Mouse (Mus musculus): ENCODE results near the gene Pappa. TPM values are rescaled to one million over a fixed set of nuclear protein-coding genes. Genes with fewer than 3 reads are reported as not detected.

Pappa gene
- total RNA-seq, 2 experiments from 2014 or later = 1.3 to 1.5 TPM

DNA sequence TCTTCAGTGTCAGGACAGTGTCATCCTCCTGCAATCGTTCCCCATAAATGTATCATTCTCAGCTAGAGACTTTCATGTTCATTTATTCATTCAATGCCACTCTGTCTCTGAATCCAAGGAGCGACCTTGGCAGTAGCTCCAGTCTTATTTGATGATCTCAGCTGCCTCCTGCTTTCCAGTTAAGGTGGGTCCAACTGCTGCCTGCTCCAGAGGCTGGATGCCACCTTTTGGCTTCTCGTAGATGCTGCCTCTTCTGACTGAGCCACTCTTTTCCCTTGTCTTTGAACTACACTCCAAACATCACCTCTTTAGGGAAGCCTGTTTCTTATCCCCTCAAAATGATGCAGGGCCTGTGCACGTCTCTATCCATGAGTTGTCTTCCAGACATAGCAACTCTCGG, 278.3 kb downstream of the Pappa start:
- no peak for DNase-seq (ENCODE audit: low spot score in 2 of 2)
- Histone ChIP-seq H3K4me3 (no peak overlapping the region), H3K27ac (no peak overlapping the region)
- no peak for TF ChIP-seq CTCF (conservative IDR thresholded peaks at IDR 0.05)

DNA sequence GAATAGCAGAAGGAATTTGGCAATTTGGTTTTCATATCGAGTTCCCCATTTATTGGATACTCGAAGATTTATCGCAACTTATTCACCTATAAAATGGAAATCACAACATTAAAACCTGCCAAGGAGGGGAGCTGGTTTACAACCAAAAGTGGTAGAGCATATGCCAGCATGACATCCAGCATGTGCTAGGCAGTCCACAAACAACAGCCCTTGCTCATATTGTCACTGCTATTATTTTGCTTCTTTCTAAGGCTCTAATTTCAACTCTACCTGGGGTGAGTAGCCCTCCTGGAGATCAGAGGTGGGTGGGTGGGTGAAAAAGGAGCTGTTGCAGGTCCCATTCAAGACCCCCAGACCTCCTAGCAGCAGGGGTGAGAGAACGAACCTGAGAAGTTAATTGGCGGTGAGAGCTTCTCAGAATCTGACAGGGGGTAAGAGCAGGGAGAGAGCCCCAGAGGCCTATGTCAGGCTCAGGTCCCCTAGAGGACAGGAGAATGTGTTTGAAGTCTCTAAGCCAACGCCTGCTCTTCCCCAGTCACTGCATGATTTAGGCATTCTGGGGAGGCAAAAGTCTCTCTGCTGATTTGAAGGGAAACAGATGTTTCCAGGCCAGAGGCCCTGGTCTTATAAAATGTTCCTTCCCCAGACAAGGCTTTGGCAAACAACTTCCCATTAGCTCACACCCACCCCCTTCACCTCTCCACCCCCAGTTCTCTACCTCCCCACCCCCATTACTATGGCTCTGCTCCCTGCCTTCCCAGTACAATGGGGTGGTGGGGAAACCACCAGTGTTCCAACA, 279.1 kb downstream of the Pappa start:
- DNase-seq (ENCODE audit: low spot score in 2 of 2) = no peak
- Histone ChIP-seq H3K27ac (no peak overlapping the region), H3K4me3 (no peak overlapping the region)
- TF ChIP-seq CTCF (conservative IDR thresholded peaks at IDR 0.05) = no peak

Measured in layer of hippocampus, adult 2 months (tissue).